7 mouse cellular contexts compared by ENCODE assay signal in genomic region chr4:85391795-85392194, GRCm38 (mm10).
A peak's percentile ranks its signal among the peaks of the same experiment; 100 is the strongest.
DNase-seq lines count a peak whose midpoint lies in the region; ATAC-seq and TF ChIP-seq lines count a peak whose summit lies in the region.

No protein-coding gene starts in this region.

- H3K4me2 ChIP-seq in hindbrain, postnatal 0 days (ENCODE audit: low read depth, low read length), result no peak overlapping the region
- H3K4me2 ChIP-seq in hindbrain, embryonic 13.5 days, result no peak overlapping the region

- no peak; the same call in 1 of the 2 replicates for ATAC-seq in hindbrain, postnatal 0 days
- no peak for ATAC-seq in hindbrain, embryonic 13.5 days (ENCODE audit: low FRiP score)
- ATAC-seq in erythroblast, adult 5-6 weeks (replicated peaks; ENCODE audit: low FRiP score, poor library complexity, severe bottlenecking), result no peak

- DNase-seq in hindbrain, postnatal 0 days (ENCODE audit: low spot score), result peak; percentile 71
- DNase-seq in 3T3-L1 (ENCODE audit: low read depth, low spot score) (peak; percentile 36), 416B (ENCODE audit: low read depth) (peak; percentile 21)
- DNase-seq in embryo, embryonic 10.5 days (ENCODE audit: low spot score), result peak; percentile 41
- no peak for DNase-seq in heart, postnatal 25 days (ENCODE audit: low spot score)

- no peak overlapping the region for H3K9ac ChIP-seq in hindbrain, postnatal 0 days (replicated peaks; ENCODE audit: low read length)
- no peak overlapping the region for H3K9ac ChIP-seq in hindbrain, embryonic 13.5 days

- WGBS in hindbrain, postnatal 0 days, result 32% methylated on average over 1 of the region's 1 CpGs
- 58% methylated on average over 1 of the region's 1 CpGs for WGBS in hindbrain, embryonic 13.5 days

- H3K27me3 ChIP-seq in hindbrain, postnatal 0 days (ENCODE audit: insufficient read depth, low read length), result no peaks in the 10 kb centered on the region
- H3K27me3 ChIP-seq in hindbrain, embryonic 13.5 days, result no peaks in the 10 kb centered on the region

- intact Hi-C loops in heart, postnatal 25 days (cut with DNase I), result loop anchor here (1.0 kb wide), 1 partner anchor 230 kb away; no protein-coding TSS in a partner anchor

- H3K4me3 ChIP-seq in hindbrain, postnatal 0 days (ENCODE audit: low read length), result no peak overlapping the region
- no peak overlapping the region for H3K4me3 ChIP-seq in hindbrain, embryonic 13.5 days

- no peaks in the 10 kb centered on the region for H3K9me3 ChIP-seq in hindbrain, postnatal 0 days (ENCODE audit: low read length)
- H3K9me3 ChIP-seq in hindbrain, embryonic 13.5 days, result no peaks in the 10 kb centered on the region

- no peak overlapping the region for H3K27ac ChIP-seq in hindbrain, postnatal 0 days
- H3K27ac ChIP-seq in hindbrain, embryonic 13.5 days, result no peak overlapping the region

- no peaks in the 10 kb centered on the region for H3K4me1 ChIP-seq in hindbrain, postnatal 0 days (ENCODE audit: insufficient read depth, low read length)
- H3K4me1 ChIP-seq in hindbrain, embryonic 13.5 days (replicated peaks), result no peaks in the 10 kb centered on the region

- peaks cover 7% of the 10 kb centered on the region for H3K36me3 ChIP-seq in hindbrain, postnatal 0 days (ENCODE audit: insufficient read depth, low read length)
- peaks cover 7% of the 10 kb centered on the region for H3K36me3 ChIP-seq in hindbrain, embryonic 13.5 days

- TF ChIP-seq CTCF in hindbrain, postnatal 0 days (IDR thresholded peaks at IDR 0.05; ENCODE audit: low read depth), result peak; percentile 65
